Mouse (Mus musculus) embryonic facial prominence, embryonic 10.5 days (tissue): ENCODE results near the gene Rbfox1. TPM values are rescaled to one million over a fixed set of nuclear protein-coding genes. Genes with fewer than 3 reads are reported as not detected.

Source experiments
- DNase-seq: peaks from one replicate; pipeline ENCODE4 v3.0.0-alpha.2; 2017; ENCODE audit warnings: low spot score
- H3K27ac ChIP-seq: fragments of 300-500 bp; sonication (generic); replicated peaks from 2 replicates; pipeline ENCODE4 v1.5.1; 2016; ENCODE audit warnings: mild to moderate bottlenecking
- H3K27me3 ChIP-seq: fragments of 300-500 bp; sonication (generic); replicated peaks from 2 replicates; pipeline ENCODE4 v1.6.1; 2016; ENCODE audit warnings: low read depth, mild to moderate bottlenecking; ENCODE audit not compliant: poor library complexity, severe bottlenecking
- H3K36me3 ChIP-seq: fragments of 300-500 bp; sonication (generic); replicated peaks from 2 replicates; pipeline ENCODE4 v1.6.1; 2016; ENCODE audit warnings: mild to moderate bottlenecking, moderate library complexity
- H3K4me1 ChIP-seq: fragments of 300-500 bp; sonication (generic); 2 replicates; pipeline ENCODE4 v1.6.1; 2016
- H3K4me3 ChIP-seq: fragments of 300-500 bp; sonication (generic); 2 replicates; pipeline ENCODE4 v1.5.1; 2016; ENCODE audit warnings: mild to moderate bottlenecking, moderate library complexity
- H3K9me3 ChIP-seq: fragments of 300-500 bp; sonication (generic); 2 replicates; pipeline ENCODE4 v1.6.1; 2016; ENCODE audit warnings: mild to moderate bottlenecking
- whole genome bisulfite sequencing: fragments of 180-500 bp; shearing (Covaris S2); methylation state at CpG from one replicate; pipeline ENCODE4 v1.1.7; 2016; 5-methylcytosine and 5-hydroxymethylcytosine counted together
- polyA plus RNA-seq: library from polyadenylated mRNA; unstranded; fragments of >200 nt; fragmentation: Nextera tagmentation; extraction: Ambion mirVana; gene quantifications from 2 replicates; pipeline ENCODE4 v1.2.1, GENCODE M21; 2016

Gene Rbfox1
- polyA plus RNA-seq, 1 experiment from 2014 or later = 2.3 TPM

- no peak overlapping the region for H3K27ac ChIP-seq
- H3K9me3 ChIP-seq = no peaks in the 10 kb centered on the region
- DNase-seq = peak; percentile 29
- peaks cover 20% of the 10 kb centered on the region for H3K4me1 ChIP-seq
- peaks cover 82% of the 10 kb centered on the region for H3K27me3 ChIP-seq
- peak overlapping the region; percentile 53 for H3K4me3 ChIP-seq
- no peaks in the 10 kb centered on the region for H3K36me3 ChIP-seq
- WGBS = 1% methylated on average over 29 of the region's 30 CpGs
Measured at GRCm38 (mm10) chr16:7039404-7040367, 1154.5 kb downstream of the Rbfox1 start.

- H3K27me3 ChIP-seq = peaks cover 81% of the 10 kb centered on the region
- WGBS = 18% methylated on average over 6 of the region's 6 CpGs
- no peaks in the 10 kb centered on the region for H3K9me3 ChIP-seq
- DNase-seq = peak; percentile 20
- no peak overlapping the region for H3K27ac ChIP-seq
- H3K4me3 ChIP-seq = no peak overlapping the region
- H3K36me3 ChIP-seq = no peaks in the 10 kb centered on the region
- H3K4me1 ChIP-seq = peaks cover 20% of the 10 kb centered on the region
Measured at GRCm38 (mm10) chr16:7040691-7041090, 1155.5 kb downstream of the Rbfox1 start.

GRCm38 (mm10) chr16:7047421-7047820 is 1162.3 kb downstream of the Rbfox1 start:
- no peak overlapping the region for H3K4me3 ChIP-seq
- no peak overlapping the region for H3K27ac ChIP-seq
- peaks cover 49% of the 10 kb centered on the region for H3K27me3 ChIP-seq
- H3K4me1 ChIP-seq = peaks cover 27% of the 10 kb centered on the region
- H3K9me3 ChIP-seq = no peaks in the 10 kb centered on the region
- no peaks in the 10 kb centered on the region for H3K36me3 ChIP-seq
- WGBS = 75% methylated on average over 2 of the region's 2 CpGs
- no peak for DNase-seq

- WGBS = 7% methylated on average over 18 of the region's 18 CpGs
- H3K27me3 ChIP-seq = peaks cover 43% of the 10 kb centered on the region
- DNase-seq = peak; percentile 47
- H3K9me3 ChIP-seq = no peaks in the 10 kb centered on the region
- no peak overlapping the region for H3K27ac ChIP-seq
- H3K4me3 ChIP-seq = peak overlapping the region; percentile 36
- H3K4me1 ChIP-seq = peaks cover 28% of the 10 kb centered on the region
- no peaks in the 10 kb centered on the region for H3K36me3 ChIP-seq
Measured at GRCm38 (mm10) chr16:7049162-7049971, 1164.2 kb downstream of the Rbfox1 start.

- DNase-seq = no peak
- H3K4me3 ChIP-seq = no peak overlapping the region
- 87% methylated on average over 9 of the region's 9 CpGs for WGBS
- H3K4me1 ChIP-seq = peaks cover 28% of the 10 kb centered on the region
- no peaks in the 10 kb centered on the region for H3K9me3 ChIP-seq
- peaks cover 35% of the 10 kb centered on the region for H3K27me3 ChIP-seq
- no peak overlapping the region for H3K27ac ChIP-seq
- H3K36me3 ChIP-seq = no peaks in the 10 kb centered on the region
Measured at GRCm38 (mm10) chr16:7050945-7051344, 1165.8 kb downstream of the Rbfox1 start.

- H3K4me1 ChIP-seq = peaks cover 28% of the 10 kb centered on the region
- H3K27ac ChIP-seq = no peak overlapping the region
- no peak overlapping the region for H3K4me3 ChIP-seq
- no peaks in the 10 kb centered on the region for H3K9me3 ChIP-seq
- H3K27me3 ChIP-seq = peaks cover 29% of the 10 kb centered on the region
- 61% methylated on average over 9 of the region's 9 CpGs for WGBS
- H3K36me3 ChIP-seq = no peaks in the 10 kb centered on the region
- no peak for DNase-seq
Measured at GRCm38 (mm10) chr16:7051991-7052390, 1166.8 kb downstream of the Rbfox1 start.

- Histone ChIP-seq H3K4me1 (peaks cover 28% of the 10 kb centered on the region), H3K36me3 (no peaks in the 10 kb centered on the region), H3K9me3 (no peaks in the 10 kb centered on the region), H3K27me3 (peaks cover 28% of the 10 kb centered on the region), H3K4me3 (no peak overlapping the region), H3K27ac (no peak overlapping the region)
- 30% methylated on average over 9 of the region's 9 CpGs for WGBS
- no peak for DNase-seq
Measured at GRCm38 (mm10) chr16:7052408-7052807, 1167.3 kb downstream of the Rbfox1 start.

- Histone ChIP-seq H3K4me3 (no peak overlapping the region), H3K27ac (no peak overlapping the region)
- WGBS = 82% methylated on average over 3 of the region's 3 CpGs
Measured at GRCm38 (mm10) chr16:7057789-7058188, 1172.6 kb downstream of the Rbfox1 start.

GRCm38 (mm10) chr16:7058556-7058955 is 1173.4 kb downstream of the Rbfox1 start:
- H3K36me3 ChIP-seq = no peaks in the 10 kb centered on the region
- WGBS = 85% methylated on average over 1 of the region's 1 CpGs
- DNase-seq = no peak
- H3K27ac ChIP-seq = no peak overlapping the region
- no peak overlapping the region for H3K4me3 ChIP-seq
- H3K9me3 ChIP-seq = no peaks in the 10 kb centered on the region
- H3K4me1 ChIP-seq = peaks cover 11% of the 10 kb centered on the region
- no peaks in the 10 kb centered on the region for H3K27me3 ChIP-seq

More at GRCm38 (mm10) chr16:7057789-7058188, 1172.6 kb downstream of the Rbfox1 start:
- Histone ChIP-seq H3K27me3 (no peaks in the 10 kb centered on the region), H3K4me1 (peaks cover 11% of the 10 kb centered on the region), H3K36me3 (no peaks in the 10 kb centered on the region), H3K9me3 (no peaks in the 10 kb centered on the region)
- no peak for DNase-seq

- no peaks in the 10 kb centered on the region for H3K9me3 ChIP-seq
- H3K4me1 ChIP-seq = peaks cover 11% of the 10 kb centered on the region
- no peaks in the 10 kb centered on the region for H3K36me3 ChIP-seq
- H3K27me3 ChIP-seq = no peaks in the 10 kb centered on the region
- no peak overlapping the region for H3K27ac ChIP-seq
- H3K4me3 ChIP-seq = no peak overlapping the region
- 67% methylated on average over 4 of the region's 4 CpGs for WGBS
- no peak for DNase-seq
Measured at GRCm38 (mm10) chr16:7059596-7059995, 1174.4 kb downstream of the Rbfox1 start.

- no peaks in the 10 kb centered on the region for H3K36me3 ChIP-seq
- peaks cover 11% of the 10 kb centered on the region for H3K4me1 ChIP-seq
- peak; percentile 14 for DNase-seq
- H3K27ac ChIP-seq = no peak overlapping the region
- no peaks in the 10 kb centered on the region for H3K9me3 ChIP-seq
- H3K4me3 ChIP-seq = no peak overlapping the region
- WGBS = 41% methylated on average over 3 of the region's 3 CpGs
- no peaks in the 10 kb centered on the region for H3K27me3 ChIP-seq
Measured at GRCm38 (mm10) chr16:7060864-7061263, 1175.7 kb downstream of the Rbfox1 start.

GRCm38 (mm10) chr16:7062512-7062911 is 1177.4 kb downstream of the Rbfox1 start:
- Histone ChIP-seq H3K36me3 (no peaks in the 10 kb centered on the region), H3K4me1 (peaks cover 11% of the 10 kb centered on the region), H3K4me3 (no peak overlapping the region), H3K27me3 (no peaks in the 10 kb centered on the region), H3K27ac (no peak overlapping the region), H3K9me3 (no peaks in the 10 kb centered on the region)
- WGBS = 81% methylated on average over 6 of the region's 6 CpGs
- DNase-seq = no peak
